Mouse (Mus musculus) brain, adult 2 months (tissue): ENCODE results near the gene Ddo.

Experiments used
- DNase-seq: peaks from one replicate; pipeline ENCODE4 v3.0.0; 2011; ENCODE audit warnings: low read depth, low spot score

Gene Ddo

GRCm38 (mm10) chr10:40665270-40665669, 35.5 kb downstream of the Ddo start:
- DNase-seq: no peak

GRCm38 (mm10) chr10:40666943-40667342, 37.1 kb downstream of the Ddo start:
- no peak for DNase-seq

- no peak for DNase-seq
These were observed 38.8 kb downstream of the Ddo start for GRCm38 (mm10) chr10:40668640-40669039.

- DNase-seq: peak; percentile 60
These were observed 42.9 kb downstream of the Ddo start for GRCm38 (mm10) chr10:40672587-40673296.

- no peak for DNase-seq
These were observed 43.5 kb downstream of the Ddo start for GRCm38 (mm10) chr10:40673297-40673665.

- DNase-seq: no peak
These were observed 44.3 kb downstream of the Ddo start for GRCm38 (mm10) chr10:40674151-40674550.

- no peak for DNase-seq
These were observed 46.1 kb downstream of the Ddo start for GRCm38 (mm10) chr10:40675921-40676320.

GRCm38 (mm10) chr10:40678477-40678876, 48.7 kb downstream of the Ddo start:
- DNase-seq: peak; percentile 61

- peak; percentile 95 for DNase-seq
These were observed 52.7 kb downstream of the Ddo start for GRCm38 (mm10) chr10:40682470-40682869.

- DNase-seq: peak; percentile 91
These were observed 53.5 kb downstream of the Ddo start, which contains the start of gene Mettl24 for GRCm38 (mm10) chr10:40683092-40683867. TSS of gene Mettl24 (plus strand) at chr10:40683282.

- no peak for DNase-seq
These were observed 54.0 kb downstream of the Ddo start for GRCm38 (mm10) chr10:40683868-40684253.

- peak; percentile 76 for DNase-seq
These were observed 54.5 kb downstream of the Ddo start for GRCm38 (mm10) chr10:40684326-40684725.

- no peak for DNase-seq
These were observed 55.8 kb downstream of the Ddo start for GRCm38 (mm10) chr10:40685641-40686040.

GRCm38 (mm10) chr10:40686976-40687375, 57.2 kb downstream of the Ddo start:
- peak; percentile 66 for DNase-seq

GRCm38 (mm10) chr10:40687407-40687806, 57.6 kb downstream of the Ddo start:
- peak; percentile 79 for DNase-seq

- DNase-seq: peak; percentile 96
These were observed 58.5 kb downstream of the Ddo start for GRCm38 (mm10) chr10:40688266-40688665.

GRCm38 (mm10) chr10:40688873-40689272, 59.1 kb downstream of the Ddo start:
- DNase-seq: no peak

- DNase-seq: no peak
These were observed 68.8 kb downstream of the Ddo start for GRCm38 (mm10) chr10:40698652-40699051.

- DNase-seq: no peak
These were observed 81.3 kb downstream of the Ddo start for GRCm38 (mm10) chr10:40711127-40711526.

GRCm38 (mm10) chr10:40713018-40713608, 83.3 kb downstream of the Ddo start:
- no peak for DNase-seq

GRCm38 (mm10) chr10:40713829-40714228, 84.0 kb downstream of the Ddo start:
- no peak for DNase-seq

- no peak for DNase-seq
These were observed 85.3 kb downstream of the Ddo start for GRCm38 (mm10) chr10:40715151-40715550.

- DNase-seq: no peak
These were observed 86.5 kb downstream of the Ddo start for GRCm38 (mm10) chr10:40716296-40716695.
